Mouse (Mus musculus) forebrain, embryonic 15.5 days (tissue): ENCODE results near the gene Tectb. TPM values are rescaled to one million over a fixed set of nuclear protein-coding genes. Genes with fewer than 3 reads are reported as not detected.

Experiments used
- ATAC-seq: fragments of 200-750 bp; cut with Nextera tagmentation; replicated peaks from 2 replicates; pipeline ENCODE4 v1.8.0; 2017; ENCODE audit warnings: mild to moderate bottlenecking, moderate TSS enrichment, moderate library complexity
- H3K27ac ChIP-seq: fragments of 300-500 bp; sonication (generic); replicated peaks from 2 replicates; pipeline ENCODE4 v1.5.1; 2015; ENCODE audit warnings: mild to moderate bottlenecking, inconsistent platforms
- H3K27me3 ChIP-seq: fragments of 300-500 bp; sonication (generic); 2 replicates; pipeline ENCODE4 v1.6.1; 2015; ENCODE audit warnings: inconsistent platforms
- H3K36me3 ChIP-seq: fragments of 300-500 bp; sonication (generic); 2 replicates; pipeline ENCODE4 v1.6.1; 2015; ENCODE audit warnings: mild to moderate bottlenecking, inconsistent platforms
- H3K4me1 ChIP-seq: fragments of 300-500 bp; sonication (generic); 2 replicates; pipeline ENCODE4 v1.6.1; 2015; ENCODE audit warnings: inconsistent platforms
- H3K4me2 ChIP-seq: fragments of 300-500 bp; sonication (generic); replicated peaks from 2 replicates; pipeline ENCODE4 v1.6.1; 2015; ENCODE audit warnings: mild to moderate bottlenecking, inconsistent platforms
- H3K4me3 ChIP-seq: fragments of 300-500 bp; sonication (generic); 2 replicates; pipeline ENCODE4 v1.5.1; 2015; ENCODE audit warnings: mild to moderate bottlenecking, inconsistent platforms
- H3K9ac ChIP-seq: fragments of 300-500 bp; sonication (generic); replicated peaks from 2 replicates; pipeline ENCODE4 v1.6.1; 2015; ENCODE audit warnings: mild to moderate bottlenecking, inconsistent platforms
- H3K9me3 ChIP-seq: fragments of 300-500 bp; sonication (generic); 2 replicates; pipeline ENCODE4 v1.6.1; 2016; ENCODE audit warnings: inconsistent platforms
- WGBS: fragments of 180-500 bp; shearing (Covaris S2); methylation state at CpG from one replicate; pipeline ENCODE4 v1.1.7; 2015; ENCODE audit warnings: mixed read lengths; 5-methylcytosine and 5-hydroxymethylcytosine counted together
- microRNA-seq: library from miRNA; unstranded; fragments of <30 nt; microRNA quantifications from one replicate; pipeline ENCODE4, GENCODE M21; 2016
- polyA plus RNA-seq: library from polyadenylated mRNA; unstranded; fragments of >200 nt; fragmentation: Nextera tagmentation; extraction: Ambion mirVana; gene quantifications from 2 replicates; pipeline ENCODE4 v1.2.1, GENCODE M21; 2015

Gene Tectb
- polyA plus RNA-seq, 1 experiment from 2014 or later: 0.28 TPM

GRCm38 (mm10) chr19:55239766-55240426 lies 59.4 kb downstream of the Tectb start:
- no peak overlapping the region for H3K9ac ChIP-seq
- no peaks in the 10 kb centered on the region for H3K27me3 ChIP-seq
- no peak overlapping the region for H3K4me3 ChIP-seq
- H3K4me1 ChIP-seq: no peaks in the 10 kb centered on the region
- H3K36me3 ChIP-seq: no peaks in the 10 kb centered on the region
- H3K9me3 ChIP-seq: no peaks in the 10 kb centered on the region
- no peak overlapping the region for H3K27ac ChIP-seq
- H3K4me2 ChIP-seq: no peak overlapping the region
- ATAC-seq: no peak
- WGBS: 90% methylated on average over 6 of the region's 6 CpGs

DNA sequence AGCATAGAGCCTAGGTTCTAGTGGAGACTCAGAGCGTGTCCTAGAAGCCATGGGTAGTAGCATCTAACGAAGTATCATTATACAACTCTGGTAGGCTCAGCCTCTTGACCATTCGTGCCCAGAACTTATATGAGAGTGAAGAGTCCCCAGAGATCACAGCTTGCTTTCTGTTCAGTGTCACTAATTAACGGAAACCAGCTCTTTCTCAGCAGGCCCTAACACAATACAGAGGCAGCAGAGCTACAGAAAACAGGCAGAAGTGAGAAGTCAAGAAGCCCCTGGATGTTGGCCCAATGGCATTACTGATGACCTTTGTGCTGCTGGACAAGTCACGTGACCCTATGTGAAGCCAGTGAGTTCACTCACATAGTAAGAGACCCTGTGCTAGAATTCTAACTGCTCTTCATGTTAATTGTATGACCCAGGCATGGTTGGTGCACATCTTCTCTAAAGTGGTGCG lies 60.7 kb downstream of the Tectb start, which contains the start of gene Gucy2g:
Gucy2g (minus strand) TSS at position 51 of the 460 bp plus-strand sequence.
- no peak within 1 kb of the TSS for H3K4me3 ChIP-seq
- no peak within 1 kb of the TSS for H3K4me2 ChIP-seq
- no peak within 1 kb of the TSS for H3K27ac ChIP-seq
- no peaks in the 10 kb centered on the region for H3K9me3 ChIP-seq
- WGBS: 67% methylated on average over 6 of the region's 6 CpGs
- no peak within 1 kb of the TSS for H3K9ac ChIP-seq
- no peak for ATAC-seq
- no peaks in the 10 kb centered on the region for H3K36me3 ChIP-seq
- no peaks in the 10 kb centered on the region for H3K4me1 ChIP-seq
- no peaks in the 10 kb centered on the region for H3K27me3 ChIP-seq

DNA sequence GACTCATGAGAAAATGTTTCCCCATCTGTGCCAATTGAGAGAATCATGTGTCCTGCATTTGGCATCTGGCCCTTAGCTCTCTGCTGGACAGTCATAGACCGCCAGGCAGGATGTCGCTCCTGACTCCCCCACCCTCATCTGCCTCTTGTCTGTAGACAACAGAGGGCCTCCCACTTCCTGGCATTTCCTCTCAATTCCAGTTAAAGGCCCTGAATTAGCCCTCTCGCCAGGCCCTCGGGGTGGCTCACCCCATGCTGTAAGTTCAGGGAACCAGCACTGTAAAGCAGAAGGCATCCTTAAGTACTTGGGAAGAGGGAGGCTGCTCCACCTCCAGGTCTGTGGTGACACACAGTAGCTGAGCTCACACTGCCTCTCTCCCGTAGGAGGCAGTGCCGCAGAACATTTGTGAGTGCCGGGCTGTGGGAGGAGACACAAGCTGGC lies 64.3 kb downstream of the Tectb start:
- Histone ChIP-seq H3K4me3 (no peak overlapping the region), H3K9me3 (no peaks in the 10 kb centered on the region), H3K27ac (no peak overlapping the region), H3K9ac (no peak overlapping the region), H3K36me3 (no peaks in the 10 kb centered on the region), H3K4me1 (no peaks in the 10 kb centered on the region), H3K4me2 (no peak overlapping the region), H3K27me3 (no peaks in the 10 kb centered on the region)
- ATAC-seq: no peak
- WGBS: 34% methylated on average over 7 of the region's 7 CpGs

Small RNAs within 50 kb of the gene (microRNA-seq; reads per million reads assigned to microRNA genes)
- gene Mir6715: 0.66 reads per million

Other genes starting within 250 kb of the Tectb start
- 22.1 and 22.3 TPM in 2 replicates for gene Gpam, start 53.5 kb upstream of the Tectb start, polyA plus RNA-seq
- gene Gucy2g, start 60.5 kb downstream of the Tectb start, polyA plus RNA-seq: not detected in 2 replicates
- gene Acsl5, start 71.2 kb downstream of the Tectb start, polyA plus RNA-seq: 9.9 and 10.3 TPM in 2 replicates
- 64.6 and 66.4 TPM in 2 replicates for gene Zdhhc6, start 135.3 kb downstream of the Tectb start, polyA plus RNA-seq
- gene Vti1a, start 135.6 kb downstream of the Tectb start, polyA plus RNA-seq: 29.5 and 29.7 TPM in 2 replicates